Comparison of ENCODE assay signal across 8 mouse cellular contexts in the genomic region with DNA sequence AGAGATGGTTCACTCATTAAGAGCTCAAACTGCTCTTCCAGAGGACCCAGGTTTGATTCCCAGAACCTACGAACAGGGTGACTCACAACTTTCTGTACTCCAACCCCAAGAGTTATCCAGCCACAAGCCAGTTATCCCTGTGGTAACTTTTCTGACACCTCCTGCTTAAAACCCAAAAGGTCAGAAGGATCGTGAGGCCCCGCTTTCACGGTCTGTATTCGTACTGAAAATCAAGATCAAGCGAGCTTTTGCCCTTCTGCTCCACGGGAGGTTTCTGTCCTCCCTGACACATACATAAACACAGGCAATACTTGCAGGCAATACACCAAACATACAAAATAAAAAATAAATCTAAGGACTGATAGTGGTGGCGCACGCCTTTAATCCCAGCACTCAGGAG. TPM values are rescaled to one million over a fixed set of nuclear protein-coding genes. Genes with fewer than 3 reads are reported as not detected.
DNase-seq lines count a peak whose midpoint lies in the region; ATAC-seq and TF ChIP-seq lines count a peak whose summit lies in the region.

No protein-coding gene starts in this region.

- no peak overlapping the region for H3K9ac ChIP-seq in heart, embryonic 12.5 days
- no peak overlapping the region for H3K9ac ChIP-seq in kidney, embryonic 15.5 days
- no peak overlapping the region for H3K9ac ChIP-seq in limb, embryonic 14.5 days (ENCODE audit: low read depth, low read length, severe bottlenecking)
- H3K9ac ChIP-seq in midbrain, postnatal 0 days (replicated peaks; ENCODE audit: low read length, poor library complexity, severe bottlenecking): no peak overlapping the region

- 60% methylated on average over 9 of the region's 9 CpGs for WGBS in heart, embryonic 12.5 days
- 53% methylated on average over 9 of the region's 9 CpGs for WGBS in kidney, embryonic 15.5 days
- 52% methylated on average over 9 of the region's 9 CpGs for WGBS in limb, embryonic 14.5 days
- WGBS in midbrain, postnatal 0 days: 60% methylated on average over 9 of the region's 9 CpGs

- peaks cover 2% of the 10 kb centered on the region; the same call in 1 of the 2 replicates for H3K36me3 ChIP-seq in heart, embryonic 12.5 days
- H3K36me3 ChIP-seq in kidney, embryonic 15.5 days: 0 out of 2 replicates have a peak, but pooled peaks cover 5% of the 10 kb centered on the region
- H3K36me3 ChIP-seq in limb, embryonic 14.5 days (ENCODE audit: control insufficient read depth, insufficient read depth, low read length): no peaks in the 10 kb centered on the region
- H3K36me3 ChIP-seq in midbrain, postnatal 0 days (ENCODE audit: insufficient read depth, low read length): no peaks in the 10 kb centered on the region

- TF ChIP-seq POLR2A in limb, embryonic 14.5 days (IDR thresholded peaks at IDR 0.05; ENCODE audit: borderline replicate concordance, extremely low read depth, insufficient read depth, insufficient read length): no peak

- no peak overlapping the region for H3K27ac ChIP-seq in heart, embryonic 12.5 days (ENCODE audit: poor library complexity, severe bottlenecking)
- no peak overlapping the region for H3K27ac ChIP-seq in kidney, embryonic 15.5 days
- H3K27ac ChIP-seq in limb, embryonic 14.5 days (replicated peaks; ENCODE audit: low read depth, low read length): no peak overlapping the region
- H3K27ac ChIP-seq in midbrain, postnatal 0 days (ENCODE audit: low read depth, low read length): no peak overlapping the region

- H3K27me3 ChIP-seq in heart, embryonic 12.5 days (replicated peaks): no peaks in the 10 kb centered on the region
- H3K27me3 ChIP-seq in kidney, embryonic 15.5 days: no peaks in the 10 kb centered on the region
- H3K27me3 ChIP-seq in limb, embryonic 14.5 days (ENCODE audit: control insufficient read depth, insufficient read depth, low read length): no peaks in the 10 kb centered on the region
- H3K27me3 ChIP-seq in midbrain, postnatal 0 days (ENCODE audit: insufficient read depth, low read length): no peaks in the 10 kb centered on the region

- no peak overlapping the region for H3K4me3 ChIP-seq in heart, embryonic 12.5 days
- H3K4me3 ChIP-seq in kidney, embryonic 15.5 days (replicated peaks): no peak overlapping the region
- no peak overlapping the region for H3K4me3 ChIP-seq in limb, embryonic 14.5 days (replicated peaks; ENCODE audit: low read length)
- no peak overlapping the region for H3K4me3 ChIP-seq in midbrain, postnatal 0 days (ENCODE audit: low read depth, low read length)

- peak; percentile 19 for TF ChIP-seq CTCF in midbrain, postnatal 0 days (IDR thresholded peaks at IDR 0.05)

- no peaks in the 10 kb centered on the region for H3K9me3 ChIP-seq in heart, embryonic 12.5 days (replicated peaks)
- peaks cover 3% of the 10 kb centered on the region for H3K9me3 ChIP-seq in kidney, embryonic 15.5 days (replicated peaks)
- H3K9me3 ChIP-seq in limb, embryonic 14.5 days (ENCODE audit: control insufficient read depth, low read length): no peaks in the 10 kb centered on the region
- H3K9me3 ChIP-seq in midbrain, postnatal 0 days (ENCODE audit: low read length): no peaks in the 10 kb centered on the region

- peak; percentile 86 for DNase-seq in A20 (ENCODE audit: low read depth, low spot score)
- DNase-seq in brain, adult 2 months (ENCODE audit: low read depth, low spot score): peak; percentile 96
- peak; percentile 13 for DNase-seq in fat pad, adult 2 months (ENCODE audit: extremely low read depth, low read depth, low spot score)
- DNase-seq in limb, embryonic 14.5 days (ENCODE audit: low spot score): peak; percentile 69
- DNase-seq in midbrain, postnatal 0 days (ENCODE audit: low spot score): peak; percentile 78
- DNase-seq in spleen, postnatal 14 days (ENCODE audit: low spot score in 2 of 2): peak; percentile 100

- peak; percentile 100 for ATAC-seq in heart, embryonic 12.5 days (ENCODE audit: insufficient number of reproducible peaks, low FRiP score)
- ATAC-seq in kidney, embryonic 15.5 days (replicated peaks; ENCODE audit: low FRiP score): peak; percentile 100
- ATAC-seq in limb, embryonic 14.5 days (ENCODE audit: low FRiP score, low read depth): peak; percentile 100
- peak; percentile 97 for ATAC-seq in midbrain, postnatal 0 days (ENCODE audit: low FRiP score)

- H3K4me1 ChIP-seq in heart, embryonic 12.5 days (replicated peaks): no peaks in the 10 kb centered on the region
- no peaks in the 10 kb centered on the region for H3K4me1 ChIP-seq in kidney, embryonic 15.5 days
- H3K4me1 ChIP-seq in limb, embryonic 14.5 days (ENCODE audit: control insufficient read depth, insufficient read depth, low read length): no peaks in the 10 kb centered on the region
- no peaks in the 10 kb centered on the region for H3K4me1 ChIP-seq in midbrain, postnatal 0 days (ENCODE audit: insufficient read depth, low read length)

- no peak overlapping the region for H3K4me2 ChIP-seq in heart, embryonic 12.5 days
- no peak overlapping the region for H3K4me2 ChIP-seq in kidney, embryonic 15.5 days
- no peak overlapping the region for H3K4me2 ChIP-seq in limb, embryonic 14.5 days (replicated peaks; ENCODE audit: low read depth, low read length, severe bottlenecking)
- H3K4me2 ChIP-seq in midbrain, postnatal 0 days (ENCODE audit: low read depth, low read length, poor library complexity, severe bottlenecking): no peak overlapping the region

RNA-seq across cellular contexts. Expression of a gene that starts 21.6 kb away (rescaled TPM):
- polyA plus RNA-seq in heart, embryonic 12.5 days (2016; fragmentation: Nextera tagmentation; extraction: Ambion mirVana): 68.6 and 69.2 TPM in 2 replicates
- polyA plus RNA-seq in kidney, embryonic 15.5 days (2015; fragmentation: Nextera tagmentation; extraction: Ambion mirVana): 46.2 and 49.7 TPM in 2 replicates
- polyA plus RNA-seq in limb, embryonic 14.5 days (2012; rRNA removed): 28.4 and 34.6 TPM in 2 replicates
- polyA plus RNA-seq in limb, embryonic 14.5 days (2014; fragmentation: Nextera tagmentation; extraction: Ambion mirVana): 60.8 and 71.0 TPM in 2 replicates
- total RNA-seq in midbrain, postnatal 0 days (2014; rRNA removed): 5.4 and 7.4 TPM in 2 replicates
- 8.8 and 10.6 TPM in 2 replicates for polyA plus RNA-seq in midbrain, postnatal 0 days (2015; fragmentation: Nextera tagmentation; extraction: Ambion mirVana)

RNA-seq across cellular contexts. Expression of a gene that starts 27.5 kb away (rescaled TPM):
- polyA plus RNA-seq in heart, embryonic 12.5 days (2016; fragmentation: Nextera tagmentation; extraction: Ambion mirVana): 72.2 and 72.5 TPM in 2 replicates
- 122 and 130 TPM in 2 replicates for polyA plus RNA-seq in kidney, embryonic 15.5 days (2015; fragmentation: Nextera tagmentation; extraction: Ambion mirVana)
- 190 and 210 TPM in 2 replicates for polyA plus RNA-seq in limb, embryonic 14.5 days (2012; rRNA removed)
- 43.3 and 50.9 TPM in 2 replicates for polyA plus RNA-seq in limb, embryonic 14.5 days (2014; fragmentation: Nextera tagmentation; extraction: Ambion mirVana)
- 66.9 and 70.7 TPM in 2 replicates for total RNA-seq in midbrain, postnatal 0 days (2014; rRNA removed)
- polyA plus RNA-seq in midbrain, postnatal 0 days (2015; fragmentation: Nextera tagmentation; extraction: Ambion mirVana): 35.3 and 41.8 TPM in 2 replicates

Comparison
In these comparisons a context has a peak if more than half of its experiments do, and no peak if none do; other contexts are left out.
1. DNase-seq: peak in every context shown above with its lines; median percentile 100 in spleen, postnatal 14 days; 96 in brain, adult 2 months; 86 in A20; 78 in midbrain, postnatal 0 days; 69 in limb, embryonic 14.5 days; 13 in fat pad, adult 2 months.